Mouse (Mus musculus) myocyte (in vitro differentiated cells): ENCODE results near the gene Dcn. TPM values are rescaled to one million over a fixed set of nuclear protein-coding genes. Genes with fewer than 3 reads are reported as not detected.

Experiments used
- H3K27me3 ChIP-seq: one replicate; pipeline ENCODE4 v1.6.1; 2011; ENCODE audit not compliant: control insufficient read depth, insufficient read depth, insufficient read length
- H3K36me3 ChIP-seq: one replicate; pipeline ENCODE4 v1.6.1; 2011; ENCODE audit not compliant: control insufficient read depth, insufficient read depth
- H3K4me2 ChIP-seq: one replicate; pipeline ENCODE4 v1.6.1; 2011; ENCODE audit warnings: low read depth, control low read depth
- H3K4me3 ChIP-seq: one replicate; pipeline ENCODE4 v1.5.1; 2011; ENCODE audit warnings: mild to moderate bottlenecking, control low read depth, moderate library complexity
- H3K79me2 ChIP-seq: one replicate; pipeline ENCODE4 v1.6.1; 2011; ENCODE audit not compliant: control insufficient read depth, insufficient read depth
- H3ac ChIP-seq: one replicate; pipeline ENCODE4 v1.6.1; 2011; ENCODE audit not compliant: control insufficient read depth, insufficient read length
- CEBPB ChIP-seq: IDR thresholded peaks from 2 replicates; pipeline ENCODE4 v1.6.1; 2011; ENCODE audit warnings: mild to moderate bottlenecking, moderate library complexity; ENCODE audit not compliant: poor library complexity, insufficient read depth, severe bottlenecking
- E2F4 ChIP-seq: IDR thresholded peaks from one replicate; pipeline ENCODE4 v1.6.1; 2011; ENCODE audit warnings: mild to moderate bottlenecking, control low read depth, moderate library complexity; ENCODE audit not compliant: insufficient read depth
- MAX ChIP-seq: IDR thresholded peaks from one replicate; pipeline ENCODE4 v1.6.1; 2011; ENCODE audit warnings: low read depth, mild to moderate bottlenecking, control low read depth
- MYOD1 ChIP-seq, 3 experiments: IDR thresholded peaks; one replicate each; pipeline ENCODE4 v1.6.1; 2011; ENCODE audit warnings: control low read depth in 2 of 3, low read depth in 2 of 3, mild to moderate bottlenecking in 2 of 3, moderate library complexity in 1 of 3; ENCODE audit not compliant: insufficient read length in 2 of 3, control insufficient read depth in 1 of 3
- MYOG ChIP-seq, 3 experiments: IDR thresholded peaks; one replicate each; pipeline ENCODE4 v1.6.1; 2011; ENCODE audit warnings: control low read depth in 2 of 3, low read depth in 2 of 3, mild to moderate bottlenecking in 2 of 3; ENCODE audit not compliant: insufficient read length in 2 of 3, control insufficient read depth in 1 of 3, insufficient read depth in 1 of 3
- POLR2A ChIP-seq: IDR thresholded peaks from one replicate; pipeline ENCODE4 v1.6.1; 2011; ENCODE audit warnings: low read depth, mild to moderate bottlenecking, control low read depth, moderate library complexity; ENCODE audit not compliant: insufficient read length
- POLR2AphosphoS2 ChIP-seq: IDR thresholded peaks from one replicate; pipeline ENCODE4 v1.6.1; 2011; ENCODE audit warnings: low read depth, control low read depth; ENCODE audit not compliant: insufficient read length
- REST ChIP-seq: IDR thresholded peaks from one replicate; pipeline ENCODE4 v1.6.1; 2011; ENCODE audit warnings: mild to moderate bottlenecking, control low read depth, moderate library complexity; ENCODE audit not compliant: insufficient read depth, insufficient read length
- SRF ChIP-seq: IDR thresholded peaks from one replicate; pipeline ENCODE4 v1.6.1; 2011; ENCODE audit warnings: low read depth; ENCODE audit not compliant: control insufficient read depth, insufficient read length
- TCF12 ChIP-seq: IDR thresholded peaks from one replicate; pipeline ENCODE4 v1.6.1; 2011; ENCODE audit warnings: mild to moderate bottlenecking, control low read depth; ENCODE audit not compliant: poor library complexity, insufficient read depth, severe bottlenecking
- TCF3 ChIP-seq: IDR thresholded peaks from one replicate; pipeline ENCODE4 v1.6.1; 2011; ENCODE audit warnings: low read depth, control low read depth; ENCODE audit not compliant: insufficient read length
- USF1 ChIP-seq: IDR thresholded peaks from one replicate; pipeline ENCODE4 v1.6.1; 2011; ENCODE audit warnings: low read depth, mild to moderate bottlenecking, control low read depth, moderate library complexity
- polyA plus RNA-seq: library from polyadenylated mRNA; unstranded; fragments of >200 nt; fragmentation: generic; extraction: Trizol; gene quantifications from one replicate; pipeline ENCODE4 v1.2.1, GENCODE M21; 2012; ENCODE audit warnings: missing spikeins

Dcn gene
- 13.8 TPM for polyA plus RNA-seq

GRCm38 (mm10) chr10:97479004-97479766 is at the start of gene Dcn:
TSS of gene Dcn (plus strand) at chr10:97479609.
- no peaks in the 10 kb centered on the region for H3K27me3 ChIP-seq
- H3ac ChIP-seq = no peak within 1 kb of the TSS
- peak within 1 kb of the TSS; percentile 10 for H3K4me3 ChIP-seq

GRCm38 (mm10) chr10:97436662-97437061 is 42.7 kb upstream of the Dcn start:
- Histone ChIP-seq H3K27me3 (no peaks in the 10 kb centered on the region), H3ac (no peak overlapping the region), H3K4me2 (no peak overlapping the region), H3K79me2 (no peaks in the 10 kb centered on the region), H3K36me3 (no peaks in the 10 kb centered on the region), H3K4me3 (no peak overlapping the region)
- TF ChIP-seq MAX = no peak
- no peak for TF ChIP-seq REST
- no peak for TF ChIP-seq USF1
- TF ChIP-seq E2F4 = no peak
- TF ChIP-seq POLR2A = no peak
- TF ChIP-seq SRF = no peak
- peak in 2 of 3 experiments; percentile 9 to 54 for TF ChIP-seq MYOG (IDR thresholded peaks at IDR 0.05; ENCODE audit: control insufficient read depth in 1 of 3, insufficient read depth in 1 of 3, insufficient read length in 2 of 3, low read depth in 2 of 3)
- no peak for TF ChIP-seq POLR2AphosphoS2
- peak in 2 of 3 experiments; percentile 39 to 68 for TF ChIP-seq MYOD1 (IDR thresholded peaks at IDR 0.05; ENCODE audit: control insufficient read depth in 1 of 3, insufficient read length in 2 of 3, low read depth in 2 of 3)

More at GRCm38 (mm10) chr10:97479004-97479766, at the start of gene Dcn:
- Histone ChIP-seq H3K79me2 (no peaks in the 10 kb centered on the region), H3K4me2 (peak within 1 kb of the TSS; percentile 84), H3K36me3 (no peaks in the 10 kb centered on the region)
- TF ChIP-seq SRF (no peak), MYOG (IDR thresholded peaks at IDR 0.05; ENCODE audit: control insufficient read depth in 1 of 3, insufficient read depth in 1 of 3, insufficient read length in 2 of 3, low read depth in 2 of 3) (no peak), TCF3 (no peak), CEBPB (no peak), POLR2A (no peak), MAX (no peak), POLR2AphosphoS2 (no peak), USF1 (no peak), TCF12 (no peak), E2F4 (no peak), REST (no peak), MYOD1 (IDR thresholded peaks at IDR 0.05; ENCODE audit: control insufficient read depth in 1 of 3, insufficient read length in 2 of 3, low read depth in 2 of 3) (no peak)

GRCm38 (mm10) chr10:97442300-97442699 is 37.1 kb upstream of the Dcn start:
- TF ChIP-seq POLR2AphosphoS2 (no peak), TCF3 (no peak), REST (no peak), TCF12 (no peak), MYOD1 (IDR thresholded peaks at IDR 0.05; ENCODE audit: control insufficient read depth in 1 of 3, insufficient read length in 2 of 3, low read depth in 2 of 3) (no peak), MAX (no peak), E2F4 (no peak), USF1 (no peak), MYOG (IDR thresholded peaks at IDR 0.05; ENCODE audit: control insufficient read depth in 1 of 3, insufficient read depth in 1 of 3, insufficient read length in 2 of 3, low read depth in 2 of 3) (no peak), POLR2A (no peak), SRF (no peak), CEBPB (no peak)
- H3K27me3 ChIP-seq = no peaks in the 10 kb centered on the region
- H3ac ChIP-seq = no peak overlapping the region
- H3K4me3 ChIP-seq = no peak overlapping the region
- H3K36me3 ChIP-seq = no peaks in the 10 kb centered on the region
- no peaks in the 10 kb centered on the region for H3K79me2 ChIP-seq
- no peak overlapping the region for H3K4me2 ChIP-seq

GRCm38 (mm10) chr10:97446486-97446885 is 32.9 kb upstream of the Dcn start:
- TF ChIP-seq E2F4 = no peak
- TF ChIP-seq USF1 = peak; percentile 57
- TF ChIP-seq CEBPB = no peak
- Histone ChIP-seq H3K36me3 (no peaks in the 10 kb centered on the region), H3K79me2 (no peaks in the 10 kb centered on the region), H3K27me3 (no peaks in the 10 kb centered on the region), H3K4me3 (no peak overlapping the region), H3ac (no peak overlapping the region), H3K4me2 (no peak overlapping the region)

GRCm38 (mm10) chr10:97452886-97453285 is 26.5 kb upstream of the Dcn start:
- no peak overlapping the region for H3ac ChIP-seq
- no peak overlapping the region for H3K4me2 ChIP-seq
- TF ChIP-seq SRF (no peak), MAX (no peak), TCF3 (no peak), MYOD1 (IDR thresholded peaks at IDR 0.05; ENCODE audit: control insufficient read depth in 1 of 3, insufficient read length in 2 of 3, low read depth in 2 of 3) (no peak), POLR2AphosphoS2 (no peak), USF1 (no peak), POLR2A (no peak), CEBPB (no peak), REST (no peak), E2F4 (no peak), MYOG (IDR thresholded peaks at IDR 0.05; ENCODE audit: control insufficient read depth in 1 of 3, insufficient read depth in 1 of 3, insufficient read length in 2 of 3, low read depth in 2 of 3) (no peak), TCF12 (no peak)
- H3K36me3 ChIP-seq = no peaks in the 10 kb centered on the region
- no peaks in the 10 kb centered on the region for H3K79me2 ChIP-seq
- H3K27me3 ChIP-seq = no peaks in the 10 kb centered on the region
- H3K4me3 ChIP-seq = no peak overlapping the region
